Mouse (Mus musculus): Measurements from ENCODE around the gene Cmah. TPM values are rescaled to one million over a fixed set of nuclear protein-coding genes. Genes with fewer than 3 reads are reported as not detected.

Cmah gene
- 0.12 and 0.18 TPM in 2 replicates for polyA plus RNA-seq (2011; ENCODE audit: insufficient read depth, insufficient read length, low read depth, missing spikeins)

GRCm38 (mm10) chr13:24327201-24327600, at the start of gene Cmah:
Cmah (plus strand) TSS chr13:24327404.
- H3K36me3 ChIP-seq (ENCODE audit: control insufficient read depth, insufficient read depth, low read length, poor library complexity, severe bottlenecking) = no peaks in the 10 kb centered on the region
- no peak within 1 kb of the TSS for H3K4me3 ChIP-seq (ENCODE audit: low read depth, low read length)
- no peak within 1 kb of the TSS for H3K9ac ChIP-seq (ENCODE audit: low read depth, poor library complexity, severe bottlenecking)
- H3K4me1 ChIP-seq (ENCODE audit: control insufficient read depth, insufficient read depth, low read length) = no peaks in the 10 kb centered on the region
- no peak for TF ChIP-seq EP300 (IDR thresholded peaks at IDR 0.05; ENCODE audit: insufficient read depth, low read depth, low read length)
- no peak for TF ChIP-seq POLR2A (IDR thresholded peaks at IDR 0.05; ENCODE audit: insufficient read depth, low read length)
- no peak for TF ChIP-seq CTCF (IDR thresholded peaks at IDR 0.05; ENCODE audit: low read depth, low read length)
- H3K27ac ChIP-seq (ENCODE audit: insufficient read depth, low read length) = no peak within 1 kb of the TSS
- H3K27me3 ChIP-seq (ENCODE audit: control insufficient read depth, insufficient read depth, low read length, poor library complexity, severe bottlenecking) = no peaks in the 10 kb centered on the region
- H3K9me3 ChIP-seq (replicated peaks; ENCODE audit: control insufficient read depth, insufficient read depth, low read length, poor library complexity, severe bottlenecking) = peaks cover 7% of the 10 kb centered on the region

- Histone ChIP-seq H3K27me3 (ENCODE audit: control insufficient read depth, insufficient read depth, low read length, poor library complexity, severe bottlenecking) (no peaks in the 10 kb centered on the region), H3K27ac (ENCODE audit: insufficient read depth, low read length) (no peak overlapping the region), H3K9me3 (replicated peaks; ENCODE audit: control insufficient read depth, insufficient read depth, low read length, poor library complexity, severe bottlenecking) (no peaks in the 10 kb centered on the region; the same call in 1 of the 2 replicates), H3K36me3 (ENCODE audit: control insufficient read depth, insufficient read depth, low read length, poor library complexity, severe bottlenecking) (no peaks in the 10 kb centered on the region), H3K4me3 (ENCODE audit: low read depth, low read length) (no peak overlapping the region; the same call in 1 of the 2 replicates), H3K4me1 (ENCODE audit: control insufficient read depth, insufficient read depth, low read length) (peaks cover 2% of the 10 kb centered on the region), H3K9ac (ENCODE audit: low read depth, poor library complexity, severe bottlenecking) (no peak overlapping the region)
- TF ChIP-seq CTCF (IDR thresholded peaks at IDR 0.05; ENCODE audit: low read depth, low read length) (no peak), EP300 (IDR thresholded peaks at IDR 0.05; ENCODE audit: insufficient read depth, low read depth, low read length) (no peak), POLR2A (IDR thresholded peaks at IDR 0.05; ENCODE audit: insufficient read depth, low read length) (no peak)
Observed at GRCm38 (mm10) chr13:24279407-24279761, 47.8 kb upstream of the Cmah start.

- Histone ChIP-seq H3K36me3 (ENCODE audit: control insufficient read depth, insufficient read depth, low read length, poor library complexity, severe bottlenecking) (no peaks in the 10 kb centered on the region), H3K27ac (ENCODE audit: insufficient read depth, low read length) (no peak overlapping the region), H3K9ac (ENCODE audit: low read depth, poor library complexity, severe bottlenecking) (peak overlapping the region; percentile 91), H3K27me3 (ENCODE audit: control insufficient read depth, insufficient read depth, low read length, poor library complexity, severe bottlenecking) (no peaks in the 10 kb centered on the region), H3K4me1 (ENCODE audit: control insufficient read depth, insufficient read depth, low read length) (peaks cover 2% of the 10 kb centered on the region), H3K4me3 (ENCODE audit: low read depth, low read length) (peak overlapping the region; percentile 60), H3K9me3 (replicated peaks; ENCODE audit: control insufficient read depth, insufficient read depth, low read length, poor library complexity, severe bottlenecking) (no peaks in the 10 kb centered on the region; the same call in 1 of the 2 replicates)
- TF ChIP-seq EP300 (IDR thresholded peaks at IDR 0.05; ENCODE audit: insufficient read depth, low read depth, low read length) (no peak), CTCF (IDR thresholded peaks at IDR 0.05; ENCODE audit: low read depth, low read length) (no peak)
Observed at GRCm38 (mm10) chr13:24279762-24280438, 47.3 kb upstream of the Cmah start.

GRCm38 (mm10) chr13:24280439-24281431, 46.5 kb upstream of the Cmah start, which contains the start of gene Carmil1:
Carmil1 (minus strand) TSS chr13:24280795.
- peak; percentile 44 for TF ChIP-seq CTCF (IDR thresholded peaks at IDR 0.05; ENCODE audit: low read depth, low read length)
- TF ChIP-seq EP300 (IDR thresholded peaks at IDR 0.05; ENCODE audit: insufficient read depth, low read depth, low read length) = no peak
- no peaks in the 10 kb centered on the region for H3K36me3 ChIP-seq (ENCODE audit: control insufficient read depth, insufficient read depth, low read length, poor library complexity, severe bottlenecking)
- H3K27me3 ChIP-seq (ENCODE audit: control insufficient read depth, insufficient read depth, low read length, poor library complexity, severe bottlenecking) = 0 out of 2 replicates have a peak, but pooled peaks cover under 1% of the 10 kb centered on the region
- H3K4me1 ChIP-seq (ENCODE audit: control insufficient read depth, insufficient read depth, low read length) = peaks cover 2% of the 10 kb centered on the region
- H3K27ac ChIP-seq (ENCODE audit: insufficient read depth, low read length) = no peak within 1 kb of the TSS
- H3K9me3 ChIP-seq (replicated peaks; ENCODE audit: control insufficient read depth, insufficient read depth, low read length, poor library complexity, severe bottlenecking) = no peaks in the 10 kb centered on the region; the same call in 1 of the 2 replicates
- peak within 1 kb of the TSS; percentile 60 for H3K4me3 ChIP-seq (ENCODE audit: low read depth, low read length)
- peak within 1 kb of the TSS; percentile 91 for H3K9ac ChIP-seq (ENCODE audit: low read depth, poor library complexity, severe bottlenecking)

GRCm38 (mm10) chr13:24287381-24287780, 39.8 kb upstream of the Cmah start:
- no peak overlapping the region for H3K9ac ChIP-seq (ENCODE audit: low read depth, poor library complexity, severe bottlenecking)
- no peaks in the 10 kb centered on the region; the same call in 1 of the 2 replicates for H3K9me3 ChIP-seq (replicated peaks; ENCODE audit: control insufficient read depth, insufficient read depth, low read length, poor library complexity, severe bottlenecking)
- TF ChIP-seq CTCF (IDR thresholded peaks at IDR 0.05; ENCODE audit: low read depth, low read length) (no peak), EP300 (IDR thresholded peaks at IDR 0.05; ENCODE audit: insufficient read depth, low read depth, low read length) (no peak), POLR2A (IDR thresholded peaks at IDR 0.05; ENCODE audit: insufficient read depth, low read length) (no peak)
- H3K27ac ChIP-seq (ENCODE audit: insufficient read depth, low read length) = no peak overlapping the region
- H3K4me3 ChIP-seq (ENCODE audit: low read depth, low read length) = no peak overlapping the region
- H3K27me3 ChIP-seq (ENCODE audit: control insufficient read depth, insufficient read depth, low read length, poor library complexity, severe bottlenecking) = peaks cover 1% of the 10 kb centered on the region; the same call in 1 of the 2 replicates
- H3K36me3 ChIP-seq (ENCODE audit: control insufficient read depth, insufficient read depth, low read length, poor library complexity, severe bottlenecking) = no peaks in the 10 kb centered on the region
- no peaks in the 10 kb centered on the region for H3K4me1 ChIP-seq (ENCODE audit: control insufficient read depth, insufficient read depth, low read length)

All from ES-Bruce4 (cell line).